Mouse (Mus musculus) WW6 (cell line): ENCODE data around the gene Pdss1.

Experiments
- DNase-seq: peaks from one replicate; pipeline ENCODE4 v3.0.0-alpha.2; 2013; ENCODE audit warnings: low read depth, low spot score

The Pdss1 gene

DNA sequence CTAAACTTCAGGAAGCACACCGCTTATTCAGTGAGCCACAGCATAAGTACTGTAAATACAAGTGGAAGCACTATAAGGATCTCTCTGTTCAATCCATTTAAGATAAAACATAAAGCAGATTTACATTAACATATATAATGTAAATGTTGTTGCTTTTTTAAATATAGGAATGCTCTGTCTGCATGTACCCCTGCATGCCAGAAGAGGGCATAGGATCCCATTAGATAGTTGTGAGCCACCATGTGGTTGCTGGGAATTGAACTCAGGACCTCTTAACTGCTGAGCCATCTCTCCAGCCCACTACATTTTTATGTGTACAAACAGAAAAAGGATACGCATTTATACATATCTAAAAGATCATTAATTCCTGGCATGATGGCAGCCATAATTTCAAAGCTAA, 66.4 kb downstream of the Pdss1 start:
- no peak for DNase-seq

DNA sequence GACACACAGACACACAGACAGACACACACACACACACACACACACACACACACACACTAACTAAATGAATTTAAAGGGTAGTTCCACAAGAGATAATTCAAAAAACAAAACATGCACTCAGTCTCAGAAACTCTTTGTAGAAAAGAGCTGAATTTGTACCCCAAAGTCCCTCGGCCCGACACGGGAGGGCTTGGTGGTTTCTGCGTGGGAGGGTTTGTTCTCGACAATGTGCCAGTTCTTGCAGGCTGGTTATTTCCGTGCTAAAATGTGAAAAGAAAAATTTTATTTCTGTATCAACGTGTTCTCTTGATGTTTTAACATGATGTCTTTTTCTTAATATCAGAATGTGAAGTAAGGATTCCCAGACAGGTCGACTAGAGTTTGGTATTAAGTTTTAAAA, 66.9 kb downstream of the Pdss1 start:
- DNase-seq = no peak

DNA sequence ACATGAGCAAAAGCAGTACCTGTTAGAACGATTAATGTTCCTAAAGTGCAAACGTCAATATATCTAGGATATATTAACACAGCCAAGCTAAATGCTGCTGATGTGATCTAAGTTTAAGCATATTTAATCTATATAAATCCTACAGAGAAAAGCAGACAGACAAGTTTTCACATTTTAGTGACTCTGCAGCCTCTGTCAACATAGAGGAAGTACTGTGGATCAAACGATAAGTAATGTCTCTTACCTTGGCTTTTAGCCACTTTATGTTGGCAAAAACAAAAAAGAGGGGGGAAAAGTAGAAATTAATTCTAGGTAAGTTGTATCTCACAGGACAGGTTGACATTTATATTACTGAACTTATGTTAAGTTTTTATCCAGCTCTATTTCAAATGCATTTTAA, 67.6 kb downstream of the Pdss1 start:
- DNase-seq = no peak

DNA sequence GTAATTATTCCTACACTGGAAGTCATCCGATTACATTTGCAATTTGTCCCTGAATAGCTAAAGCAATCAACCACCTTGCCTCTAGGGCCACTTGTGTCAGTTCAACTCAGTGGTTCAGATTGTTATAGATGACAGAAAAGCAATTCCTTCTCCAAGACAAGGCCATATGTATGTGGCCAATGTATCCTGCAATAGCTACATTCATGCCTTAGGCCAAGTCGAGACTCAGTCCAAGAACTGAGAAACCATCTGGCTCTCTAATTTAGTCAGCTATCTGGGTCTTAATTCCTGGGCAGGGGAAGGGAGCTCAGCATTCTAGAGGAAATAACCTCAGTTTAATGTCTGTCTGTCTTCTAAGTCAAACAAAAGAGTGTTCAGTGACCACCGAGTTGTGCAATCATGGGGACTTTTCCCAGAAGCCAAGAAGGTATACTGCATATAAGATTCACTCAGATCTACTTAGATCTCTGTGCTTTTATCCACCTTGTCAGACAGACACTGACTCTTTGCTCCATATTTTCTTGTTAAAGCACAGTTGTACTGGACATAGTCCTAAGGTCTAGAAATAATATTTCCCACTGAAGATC, 82.2 kb downstream of the Pdss1 start:
- DNase-seq = no peak

DNA sequence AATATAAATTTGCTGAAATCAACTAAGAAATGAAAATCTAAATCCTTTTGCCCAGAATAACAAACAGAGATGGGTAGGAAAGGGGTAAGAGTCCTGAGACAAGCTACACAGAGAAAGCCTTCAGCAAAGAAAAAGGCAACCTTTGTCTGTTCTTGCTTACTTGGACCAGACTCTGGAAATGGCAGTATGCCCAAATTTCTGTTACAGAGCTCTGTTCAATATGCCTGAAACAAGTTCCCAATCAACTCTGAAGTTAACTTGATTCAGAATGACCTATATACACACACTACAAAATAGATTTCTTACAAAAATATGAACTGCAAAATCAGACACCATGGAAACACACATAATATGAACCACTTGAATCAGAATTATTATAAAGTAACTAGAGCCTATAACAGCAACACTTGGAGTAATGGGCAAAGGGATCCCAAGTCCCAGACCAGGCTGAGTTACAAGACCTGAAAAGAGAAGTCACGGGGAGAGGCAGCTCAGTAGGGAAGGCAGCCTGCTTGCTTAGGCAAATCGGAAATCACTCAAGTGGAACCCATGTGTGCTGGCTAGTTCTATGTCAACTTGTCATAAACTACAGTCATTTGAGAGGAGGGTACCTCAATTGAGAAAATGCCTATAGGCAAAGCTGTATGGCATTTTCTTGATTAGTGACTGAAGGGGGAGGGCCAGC, 90.8 kb downstream of the Pdss1 start:
- DNase-seq = no peak
